Comparison of ENCODE assay signal across 20 mouse cellular contexts in the genomic region with DNA sequence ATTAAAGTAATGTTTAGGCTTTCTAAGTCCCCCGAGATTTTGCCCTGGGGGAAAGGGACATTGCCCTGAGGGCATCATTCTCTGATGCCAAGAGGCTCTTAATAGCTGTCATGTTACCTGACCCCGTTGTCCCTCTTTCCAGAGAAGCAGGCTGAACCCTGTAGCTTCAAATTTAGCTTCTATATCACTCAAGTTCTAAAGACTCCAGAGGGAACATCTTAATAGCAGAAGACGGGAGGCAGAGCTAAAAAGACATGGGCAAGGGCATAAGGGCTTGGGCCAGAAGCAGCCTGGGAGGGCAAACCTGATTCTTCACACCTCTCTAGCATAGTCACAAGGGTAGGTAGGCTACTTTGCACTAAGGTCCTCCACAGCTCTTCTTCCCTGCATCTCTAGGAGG. TPM values are rescaled to one million over a fixed set of nuclear protein-coding genes. Genes with fewer than 3 reads are reported as not detected.
"Had no signal": no experiment of that assay in that cellular context is flagged by ENCODE, and none has a peak within 500 bp of the region (broad histone marks: within the 10 kb centered on the region; RNA-seq: fewer than 3 reads in every experiment).

No protein-coding gene starts in this region.

- H3K4me2 ChIP-seq: liver, embryonic 11.5 days; liver, embryonic 15.5 days; neural tube, embryonic 13.5 days had no signal

- H3K27ac ChIP-seq: kidney, postnatal 0 days; liver, embryonic 15.5 days; neural tube, embryonic 13.5 days; stomach, embryonic 15.5 days had no signal

- DNase-seq: kidney, adult 9 months; kidney, postnatal 36 days; lung, adult 2 months; lung, postnatal 36 days; right cerebral cortex, postnatal 14 days; thymus, adult 2 months; thymus, postnatal 25 days had no signal

- ATAC-seq: lung, postnatal 0 days had no signal

- H3K9ac ChIP-seq: liver, embryonic 15.5 days; neural tube, embryonic 13.5 days; stomach, embryonic 15.5 days had no signal

- H3K36me3 ChIP-seq: liver, embryonic 15.5 days; neural tube, embryonic 13.5 days; stomach, embryonic 15.5 days had no signal

- H3K4me1 ChIP-seq: liver, embryonic 15.5 days had no signal

- H3K9me3 ChIP-seq: liver, embryonic 15.5 days; neural tube, embryonic 13.5 days; stomach, embryonic 15.5 days had no signal

- H3K4me3 ChIP-seq: liver, embryonic 15.5 days; neural tube, embryonic 13.5 days; stomach, embryonic 15.5 days had no signal

RNA-seq across cellular contexts. Expression of gene Irx4, which starts 9.6 kb away (rescaled TPM):
- total RNA-seq: layer of hippocampus, adult 18-20 months; layer of hippocampus, postnatal 10 days; left cerebral cortex, postnatal 36 days; megakaryocyte progenitor cell, adult 5-6 weeks; monocyte, adult 5-6 weeks had no signal
- polyA plus RNA-seq: liver, embryonic 11.5 days; liver, embryonic 15.5 days; lung, adult 2 months; lung, postnatal 0 days; testis, adult 2 months; urinary bladder, adult 2 months had no signal
